Mouse (Mus musculus): ENCODE data around the gene Uqcr11. TPM values are rescaled to one million over a fixed set of nuclear protein-coding genes. Genes with fewer than 3 reads are reported as not detected.

The Uqcr11 gene
- total RNA-seq, 2 experiments from 2014 or later = 482 to 488 TPM

DNA sequence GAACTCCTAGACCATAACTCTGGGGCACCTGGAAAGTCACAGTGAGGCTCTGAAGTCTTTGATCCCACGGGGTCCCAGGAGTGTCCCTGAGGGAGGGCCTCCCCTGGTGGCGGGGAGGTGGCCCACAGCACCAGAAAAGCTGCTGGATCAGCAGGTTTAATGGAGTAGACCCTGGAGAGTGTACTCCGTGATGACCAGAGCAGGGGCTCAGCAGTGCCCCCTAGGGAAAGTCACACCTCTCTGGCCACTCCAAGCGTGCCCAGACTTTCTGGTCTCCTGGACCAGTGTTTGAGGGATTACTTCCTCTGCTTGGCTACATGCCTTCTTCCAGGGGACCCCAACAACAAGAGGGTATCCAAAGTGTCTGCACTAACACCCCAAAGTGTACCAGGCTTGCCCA is 23.2 kb downstream of the Uqcr11 start:
- no peak for DNase-seq (ENCODE audit: low spot score in 2 of 2)
- intact Hi-C loops (cut with DNase I) = no loop called here

GRCm38 (mm10) chr10:80382641-80383365 is 23.8 kb downstream of the Uqcr11 start:
- intact Hi-C loops (cut with DNase I) = no loop called here
- DNase-seq (ENCODE audit: low spot score in 2 of 2) = no peak

GRCm38 (mm10) chr10:80377716-80378115 is 28.9 kb downstream of the Uqcr11 start:
- no peak for DNase-seq (ENCODE audit: low spot score in 2 of 2)
- intact Hi-C loops (cut with DNase I) = loop anchor here (10.0 kb wide), 1 partner anchor 203 kb away; the partner anchor contains the start of genes 1600002K03Rik and Efna2

DNA sequence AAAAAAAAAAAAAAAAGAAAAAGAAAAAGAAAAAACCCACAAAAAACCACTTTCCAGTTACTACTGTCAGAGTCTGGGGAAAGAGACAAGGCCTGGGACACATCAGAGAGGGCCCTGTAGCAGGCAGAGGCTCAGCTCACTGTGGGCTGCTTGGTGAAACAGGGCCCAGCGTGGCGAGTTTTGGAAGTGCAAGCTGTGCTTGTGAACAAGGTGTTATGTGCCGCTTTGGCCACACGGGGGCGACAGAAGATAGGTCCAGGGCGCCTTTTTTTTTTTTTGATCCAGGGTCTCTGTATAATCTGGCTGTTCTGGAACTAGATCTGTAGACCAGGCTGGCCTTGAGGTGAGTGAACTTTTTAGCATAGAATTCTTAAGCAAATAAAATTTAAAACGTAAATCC is 30.5 kb downstream of the Uqcr11 start:
- DNase-seq (ENCODE audit: low spot score in 2 of 2) = peak; percentile 82 to 93
- intact Hi-C loops (cut with DNase I) = loop anchor here (10.0 kb wide), 1 partner anchor 201 kb away; the partner anchor contains the start of genes 1600002K03Rik and Efna2

GRCm38 (mm10) chr10:80374063-80374462 is 32.6 kb downstream of the Uqcr11 start:
- intact Hi-C loops (cut with DNase I) = loop anchor here (1.0 to 10.0 kb wide), 4 partner anchors 23 to 199 kb away; partner anchors contain the start of genes 1600002K03Rik, Apc2 and Efna2
- peak; percentile 76 to 86 for DNase-seq (ENCODE audit: low spot score in 2 of 2)

DNA sequence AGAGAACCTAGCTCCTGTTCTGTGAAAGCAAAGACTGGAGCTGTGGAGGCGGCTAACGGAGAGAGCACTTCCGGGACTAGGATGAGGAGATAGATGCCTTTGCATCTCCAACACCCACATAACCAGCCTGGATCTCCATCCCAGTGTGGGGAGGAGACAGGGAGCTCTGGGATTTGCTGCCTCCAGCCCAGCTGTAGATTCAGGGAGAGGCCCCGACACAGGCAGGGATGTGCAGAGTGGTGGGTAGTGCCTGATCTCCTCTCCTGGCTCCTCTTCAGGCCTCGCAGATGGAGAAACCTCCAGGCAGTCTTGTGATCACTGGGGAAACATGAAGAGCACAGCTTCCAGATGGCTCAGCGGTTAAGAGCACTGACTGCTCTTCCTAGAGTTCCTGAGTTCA is 33.9 kb downstream of the Uqcr11 start:
- peak in 1 of 2 experiments; percentile 83 for DNase-seq (ENCODE audit: low spot score in 2 of 2)
- intact Hi-C loops (cut with DNase I) = loop anchor here (2.0 to 10.0 kb wide), 2 partner anchors 16 to 198 kb away; partner anchors contain the start of genes 1600002K03Rik, Efna2 and Plk5

DNA sequence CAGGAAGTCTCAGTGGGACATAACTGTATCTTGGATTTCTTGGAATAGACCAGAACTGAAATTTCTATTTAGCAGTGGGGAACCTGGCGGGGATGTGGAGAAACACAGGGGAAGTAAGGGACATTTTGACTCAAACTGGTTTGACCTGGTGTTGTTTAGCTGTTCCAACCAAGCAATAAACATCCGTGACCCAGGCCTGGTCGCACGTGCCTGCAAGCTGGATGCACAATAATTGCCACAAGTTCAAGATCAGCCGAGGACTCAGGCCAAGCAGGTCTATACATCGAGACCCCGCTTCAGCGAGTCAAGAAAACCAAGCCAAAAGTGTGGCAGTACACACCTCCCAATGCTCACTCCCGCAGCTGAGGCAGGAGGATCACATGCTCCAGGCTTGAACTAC is 34.6 kb downstream of the Uqcr11 start:
- intact Hi-C loops (cut with DNase I) = loop anchor here (2.0 to 10.0 kb wide), 2 partner anchors 15 to 197 kb away; partner anchors contain the start of genes 1600002K03Rik, Efna2 and Plk5
- DNase-seq (ENCODE audit: low spot score in 2 of 2) = no peak

DNA sequence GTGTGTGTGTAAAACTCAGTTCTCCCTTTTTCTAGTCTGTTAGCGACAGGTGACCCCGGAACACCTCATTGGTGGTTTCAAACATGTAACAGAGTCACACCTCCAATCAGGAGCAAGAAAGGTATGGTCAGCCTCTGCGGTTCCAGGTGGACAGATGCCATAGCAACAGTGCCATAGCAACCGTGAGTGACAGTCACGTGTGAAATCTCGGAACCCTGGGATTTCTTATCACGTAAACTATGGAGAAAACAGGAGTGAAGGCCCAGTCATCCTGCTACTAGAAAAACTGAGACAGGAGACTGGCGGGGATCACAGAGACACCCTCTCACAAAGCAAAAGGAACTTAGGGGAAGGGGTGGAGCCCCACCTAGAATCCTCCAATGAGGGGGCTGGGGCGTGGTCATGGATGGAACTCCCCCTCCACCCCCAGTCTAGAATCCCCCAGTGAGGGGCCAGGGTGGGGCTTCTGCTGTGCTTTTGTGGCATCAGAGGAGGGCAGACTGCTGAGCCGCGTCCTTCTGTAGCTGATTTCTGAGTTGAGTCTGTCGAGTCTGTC is 35.1 kb downstream of the Uqcr11 start:
- DNase-seq (ENCODE audit: low spot score in 2 of 2) = peak; percentile 68 to 79
- intact Hi-C loops (cut with DNase I) = loop anchor here (10.0 kb wide), 1 partner anchor 197 kb away; the partner anchor contains the start of genes 1600002K03Rik and Efna2

- intact Hi-C loops (cut with DNase I) = loop anchor here (10.0 kb wide), 1 partner anchor 195 kb away; the partner anchor contains the start of genes 1600002K03Rik and Efna2
- peak; percentile 43 to 81 for DNase-seq (ENCODE audit: low spot score in 2 of 2)
These were observed 36.5 kb downstream of the Uqcr11 start for GRCm38 (mm10) chr10:80369995-80370747.

DNA sequence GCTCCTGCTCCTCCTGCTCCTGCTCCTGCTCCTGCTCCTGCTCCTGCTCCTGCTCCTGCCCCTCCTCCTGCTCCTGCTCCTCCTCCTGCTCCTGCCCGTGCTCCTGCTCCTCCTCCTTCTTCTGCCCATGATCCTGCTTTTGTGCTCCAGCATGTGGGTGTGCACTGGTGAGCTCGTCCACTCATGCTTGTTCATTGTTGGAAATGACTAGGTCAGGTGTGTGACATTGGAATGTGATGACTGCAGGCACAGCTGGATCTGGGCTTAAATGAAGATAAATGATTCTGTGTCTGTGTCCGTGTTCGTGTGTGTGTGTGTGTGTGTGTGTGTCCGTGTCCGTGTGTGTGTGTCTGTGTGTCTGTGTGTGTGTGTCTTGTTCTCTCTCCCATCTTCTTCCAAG is 38.2 kb downstream of the Uqcr11 start:
- intact Hi-C loops (cut with DNase I) = no loop called here
- DNase-seq (ENCODE audit: low spot score in 2 of 2) = no peak

DNA sequence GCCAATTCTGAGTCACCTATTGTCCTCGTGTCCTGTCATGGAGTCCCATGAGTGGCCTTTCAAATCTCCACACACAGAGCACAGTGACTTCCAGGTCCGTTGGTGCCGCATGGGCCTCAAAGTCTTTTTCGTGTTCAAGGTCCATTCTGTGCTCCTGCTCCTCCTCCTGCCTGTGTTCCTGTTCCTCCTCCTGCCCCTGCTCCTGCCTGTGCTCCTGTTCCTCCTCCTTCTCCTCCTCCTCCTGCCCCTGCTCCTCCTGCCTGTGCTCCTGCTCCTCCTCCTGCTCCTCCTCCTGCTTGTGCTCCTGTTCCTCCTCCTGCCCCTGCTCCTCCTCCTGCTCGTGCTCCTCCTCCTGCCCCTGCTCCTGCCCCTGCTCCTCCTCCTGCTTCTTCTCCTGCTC is 38.7 kb downstream of the Uqcr11 start:
- no peak for DNase-seq (ENCODE audit: low spot score in 2 of 2)
- intact Hi-C loops (cut with DNase I) = no loop called here

- no peak for DNase-seq (ENCODE audit: low spot score in 2 of 2)
- intact Hi-C loops (cut with DNase I) = no loop called here
These were observed 40.9 kb downstream of the Uqcr11 start for GRCm38 (mm10) chr10:80365736-80366135.

DNA sequence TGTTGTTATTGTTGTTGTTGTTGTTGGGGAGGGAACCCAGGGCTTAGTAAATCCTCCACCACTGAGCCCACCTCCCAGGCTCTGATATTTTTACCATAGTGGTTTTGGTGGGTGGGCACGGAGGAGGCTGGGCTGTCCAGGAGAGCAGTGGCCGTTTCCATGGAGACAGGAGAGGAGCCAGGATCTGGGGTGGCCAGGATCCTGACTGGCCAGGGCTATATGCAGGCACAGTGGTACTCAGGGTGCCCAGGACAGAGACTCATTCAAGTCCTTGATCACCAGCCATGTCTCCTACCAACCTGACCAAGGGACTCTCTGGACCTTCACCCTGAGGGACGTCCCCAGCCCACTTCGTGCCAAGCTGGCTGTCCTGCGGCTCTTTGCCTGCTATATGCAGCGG is 42.9 kb downstream of the Uqcr11 start:
- no peak for DNase-seq (ENCODE audit: low spot score in 2 of 2)
- intact Hi-C loops (cut with DNase I) = no loop called here

DNA sequence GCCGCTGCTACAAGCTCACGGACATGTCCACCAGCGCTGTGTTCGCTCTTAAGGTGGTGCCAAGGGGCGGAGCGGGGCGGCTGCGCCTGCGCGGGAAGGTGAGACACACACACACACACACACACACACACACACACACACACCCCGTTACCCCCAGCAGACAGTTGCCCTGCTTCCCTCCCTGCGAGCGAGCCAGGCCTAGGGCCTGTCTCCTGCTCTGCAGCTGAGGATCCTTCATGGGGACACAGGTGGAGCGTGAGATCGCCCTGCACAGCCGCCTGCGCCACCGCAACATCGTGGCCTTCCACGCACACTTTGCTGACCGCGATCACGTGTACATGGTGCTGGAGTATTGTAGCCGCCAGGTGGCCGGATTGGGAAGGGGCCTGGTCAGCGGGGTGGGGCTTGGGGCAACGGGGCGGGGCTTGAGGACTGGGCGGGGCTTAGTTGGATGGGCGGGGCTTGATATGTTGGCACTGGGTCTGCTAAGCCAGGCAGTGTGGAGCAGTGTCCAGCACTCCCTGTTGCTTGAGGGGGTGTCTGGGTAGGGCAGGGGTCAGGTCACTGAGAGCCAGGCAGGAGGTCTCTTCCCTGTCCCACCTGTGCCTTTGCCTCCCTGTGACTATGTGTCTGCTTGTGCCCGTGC is 48.5 kb downstream of the Uqcr11 start:
- no peak for DNase-seq (ENCODE audit: low spot score in 2 of 2)
- intact Hi-C loops (cut with DNase I) = loop anchor here (2.0 kb wide), 1 partner anchor 15 kb away; no protein-coding TSS in a partner anchor

DNA sequence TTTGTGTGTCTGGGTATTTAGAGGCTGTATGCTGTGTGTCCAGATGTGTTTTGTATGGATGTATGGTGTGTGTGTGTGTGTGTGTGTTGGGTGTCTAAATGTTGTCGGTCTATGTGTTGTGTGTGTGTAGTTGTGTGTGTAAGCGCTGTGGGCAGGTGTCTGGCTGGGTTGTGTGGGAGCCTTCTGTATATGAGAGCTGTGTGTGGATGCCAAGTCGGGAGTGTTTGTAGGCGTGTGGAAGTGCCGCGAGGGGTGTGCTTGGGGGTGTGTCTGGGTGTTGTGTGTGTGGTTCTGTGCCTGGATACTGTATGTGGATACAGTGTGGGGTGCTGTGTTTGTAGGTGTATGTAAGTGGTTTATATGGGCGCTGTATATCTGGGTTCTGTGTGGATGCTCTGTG is 49.3 kb downstream of the Uqcr11 start:
- intact Hi-C loops (cut with DNase I) = loop anchor here (2.0 kb wide), 1 partner anchor 15 kb away; no protein-coding TSS in a partner anchor
- DNase-seq (ENCODE audit: low spot score in 2 of 2) = peak in 1 of 2 experiments; percentile 71

DNA sequence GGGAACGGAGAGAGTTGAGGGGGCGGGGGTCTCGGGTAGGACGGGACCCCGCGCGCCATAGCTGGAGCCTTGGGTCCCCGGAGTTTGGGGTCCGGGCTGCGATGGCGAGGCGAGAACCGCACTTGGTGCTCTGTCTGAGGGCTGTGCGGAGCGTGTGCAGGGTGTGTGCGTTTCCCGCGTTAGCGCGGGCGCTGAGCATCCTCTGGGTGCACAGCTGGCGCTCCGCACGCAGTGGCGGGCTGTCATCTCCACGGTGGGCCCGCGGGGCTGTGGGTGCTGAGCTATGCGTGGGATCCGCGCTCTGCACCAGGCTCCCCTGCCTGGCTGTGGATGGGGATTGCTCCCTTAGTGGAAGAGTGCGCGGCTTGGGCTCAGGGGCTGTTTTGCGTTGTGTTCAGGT is 49.9 kb downstream of the Uqcr11 start:
- DNase-seq (ENCODE audit: low spot score in 2 of 2) = no peak
- intact Hi-C loops (cut with DNase I) = loop anchor here (2.0 kb wide), 1 partner anchor 16 kb away; no protein-coding TSS in a partner anchor

GRCm38 (mm10) chr10:80356001-80356682 is 50.5 kb downstream of the Uqcr11 start, which contains the start of gene Plk5:
Plk5 (plus strand) TSS chr10:80356459.
- peak in 1 of 2 experiments; percentile 47 for DNase-seq (ENCODE audit: low spot score in 2 of 2)
- intact Hi-C loops (cut with DNase I) = loop anchor here (2.0 kb wide), 1 partner anchor 17 kb away; no protein-coding TSS in a partner anchor

- intact Hi-C loops (cut with DNase I) = no loop called here
- DNase-seq (ENCODE audit: low spot score in 2 of 2) = no peak
These were observed 51.2 kb downstream of the Uqcr11 start for GRCm38 (mm10) chr10:80355431-80355830.
